ENCODE assay signal across 8 mouse cellular contexts in genomic region chrX:101640194-101641160, GRCm38 (mm10). TPM values are rescaled to one million over a fixed set of nuclear protein-coding genes. Genes with fewer than 3 reads are reported as not detected.
DNase-seq lines count a peak whose midpoint lies in the region; ATAC-seq and TF ChIP-seq lines count a peak whose summit lies in the region.

No protein-coding gene starts in this region.

- no peak for TF ChIP-seq CTCF in heart, adult 2 months (IDR thresholded peaks at IDR 0.05)

- H3K9me3 ChIP-seq in liver, embryonic 11.5 days (ENCODE audit: control insufficient read depth, low read length) = no peaks in the 10 kb centered on the region

- DNase-seq in 3T3-L1 (ENCODE audit: low read depth, low spot score) = peak; percentile 39
- peak; percentile 23 to 31 for DNase-seq in adrenal gland, adult 18-20 months (ENCODE audit: low spot score in 2 of 2)
- DNase-seq in embryo, embryonic 9.5 days (ENCODE audit: extremely low spot score) = peak; percentile 41
- DNase-seq in heart, adult 2 months = peak; percentile 60 to 61
- peak; percentile 33 for DNase-seq in kidney, adult 9 months
- peak; percentile 49 for DNase-seq in liver, embryonic 11.5 days (ENCODE audit: low spot score)
- DNase-seq in splenic B cell, adult 2 months (ENCODE audit: low read depth, low spot score) = peak; percentile 20

- no peak for TF ChIP-seq POLR2A in heart, adult 2 months (IDR thresholded peaks at IDR 0.05; ENCODE audit: insufficient read depth, low read depth, low read length)
- no peak for TF ChIP-seq POLR2A in myocyte (IDR thresholded peaks at IDR 0.05; ENCODE audit: insufficient read length, low read depth)

- no peaks in the 10 kb centered on the region for H3K27me3 ChIP-seq in heart, adult 2 months (ENCODE audit: control insufficient read depth, insufficient read depth, low read length)
- H3K27me3 ChIP-seq in liver, embryonic 11.5 days (replicated peaks; ENCODE audit: control insufficient read depth, insufficient read depth, low read length) = peaks cover 26% of the 10 kb centered on the region
- H3K27me3 ChIP-seq in myocyte (ENCODE audit: control insufficient read depth, insufficient read depth, insufficient read length) = no peaks in the 10 kb centered on the region
- H3K27me3 ChIP-seq in splenic B cell, adult 2 months (ENCODE audit: control insufficient read depth, insufficient read depth, low read length, poor library complexity, severe bottlenecking) = no peaks in the 10 kb centered on the region

- peak overlapping the region; percentile 69 for H3K4me2 ChIP-seq in liver, embryonic 11.5 days
- H3K4me2 ChIP-seq in myocyte (ENCODE audit: low read depth) = no peak overlapping the region

- 12% methylated on average over 45 of the region's 45 CpGs for WGBS in heart, adult 2 months
- 11% methylated on average over 45 of the region's 45 CpGs for WGBS in liver, embryonic 11.5 days

- TF ChIP-seq EP300 in heart, adult 2 months (IDR thresholded peaks at IDR 0.05; ENCODE audit: insufficient read depth, low read depth, low read length) = no peak

- peak overlapping the region; percentile 86 for H3K9ac ChIP-seq in heart, adult 2 months (ENCODE audit: low read depth, low read length)
- peak overlapping the region; percentile 86 for H3K9ac ChIP-seq in liver, embryonic 11.5 days (ENCODE audit: low read depth, low read length)

- H3K27ac ChIP-seq in heart, adult 2 months = peak overlapping the region; percentile 93
- peak overlapping the region; percentile 81 for H3K27ac ChIP-seq in liver, embryonic 11.5 days (ENCODE audit: low read depth, low read length)

- intact Hi-C loops in heart, adult 2 months (cut with DNase I) = no loop called here

- peaks cover 10% of the 10 kb centered on the region for H3K36me3 ChIP-seq in heart, adult 2 months (ENCODE audit: control insufficient read depth, insufficient read depth, low read length)
- no peaks in the 10 kb centered on the region; the same call in 1 of the 2 replicates for H3K36me3 ChIP-seq in liver, embryonic 11.5 days (ENCODE audit: control insufficient read depth, insufficient read depth, low read length)
- peaks cover 6% of the 10 kb centered on the region for H3K36me3 ChIP-seq in myocyte (ENCODE audit: control insufficient read depth, insufficient read depth)
- H3K36me3 ChIP-seq in splenic B cell, adult 2 months (ENCODE audit: control insufficient read depth, insufficient read depth, low read length, poor library complexity, severe bottlenecking) = peaks cover 3% of the 10 kb centered on the region; the same call in 1 of the 2 replicates

- H3ac ChIP-seq in myocyte (ENCODE audit: control insufficient read depth, insufficient read length) = peak overlapping the region; percentile 14

- H3K4me3 ChIP-seq in heart, adult 2 months = peak overlapping the region; percentile 72
- H3K4me3 ChIP-seq in liver, embryonic 11.5 days (ENCODE audit: low read depth, low read length) = peak overlapping the region; percentile 78
- H3K4me3 ChIP-seq in myocyte = peak overlapping the region; percentile 78

- H3K79me2 ChIP-seq in heart, adult 2 months (replicated peaks; ENCODE audit: control insufficient read depth, insufficient read depth, low read length) = 0 out of 2 replicates have a peak, but pooled peaks cover 1% of the 10 kb centered on the region
- H3K79me2 ChIP-seq in myocyte (ENCODE audit: control insufficient read depth, insufficient read depth) = peaks cover 54% of the 10 kb centered on the region

- peaks cover 2% of the 10 kb centered on the region for H3K4me1 ChIP-seq in heart, adult 2 months (ENCODE audit: control insufficient read depth, insufficient read depth, low read length)
- H3K4me1 ChIP-seq in liver, embryonic 11.5 days (replicated peaks; ENCODE audit: control insufficient read depth, insufficient read depth, low read length) = no peaks in the 10 kb centered on the region; the same call in 1 of the 2 replicates

- peak; percentile 60 for ATAC-seq in liver, embryonic 11.5 days (replicated peaks; ENCODE audit: low FRiP score)

TF ChIP-seq in myocyte, 11 proteins besides CTCF, POLR2A, EP300 and RAD21:
- TF ChIP-seq CEBPB (IDR thresholded peaks at IDR 0.05; ENCODE audit: insufficient read depth, poor library complexity, severe bottlenecking) = no peak
- TF ChIP-seq POLR2AphosphoS2 (IDR thresholded peaks at IDR 0.05; ENCODE audit: insufficient read length, low read depth) = peak; percentile 25

RNA-seq across cellular contexts. Expression of gene Ogt, which starts 0.6 kb away (rescaled TPM):
- total RNA-seq in adrenal gland, adult 18-20 months (2021) = 100 to 1,000 TPM; 113 to 171 TPM
- 10 to 100 TPM; 51.0 to 53.1 TPM for total RNA-seq in heart, adult 2 months (2021)
- 52.4 and 113 TPM in 2 replicates for polyA plus RNA-seq in heart, adult 2 months (2012; rRNA removed)
- polyA plus RNA-seq in liver, embryonic 11.5 days (2014; fragmentation: Nextera tagmentation; extraction: Ambion mirVana) = 128 TPM in 2 replicates
- polyA plus RNA-seq in myocyte (2012; fragmentation: generic; extraction: Trizol) = 33.5 TPM

Comparison
In these comparisons a context has a peak if more than half of its experiments do, and no peak if none do; other contexts are left out.
1. Peak in every context shown above with its lines: DNase-seq, ATAC-seq, H3K4me3 ChIP-seq and H3K27ac ChIP-seq.